Mouse (Mus musculus) olfactory bulb, adult 2 months (tissue): ENCODE measurements around the gene Rom1.

Source experiments
- CTCF ChIP-seq: fragments of 200-500 bp; IDR thresholded peaks from 2 replicates; pipeline ENCODE4 v1.5.1; 2012; ENCODE audit warnings: low read depth, mild to moderate bottlenecking, low read length, moderate library complexity; ENCODE audit not compliant: insufficient read depth
- POLR2A ChIP-seq: fragments of 200-500 bp; IDR thresholded peaks from 2 replicates; pipeline ENCODE4 v1.6.1; 2012; ENCODE audit warnings: mild to moderate bottlenecking, low read depth, low read length, moderate library complexity; ENCODE audit not compliant: insufficient read depth

DNA sequence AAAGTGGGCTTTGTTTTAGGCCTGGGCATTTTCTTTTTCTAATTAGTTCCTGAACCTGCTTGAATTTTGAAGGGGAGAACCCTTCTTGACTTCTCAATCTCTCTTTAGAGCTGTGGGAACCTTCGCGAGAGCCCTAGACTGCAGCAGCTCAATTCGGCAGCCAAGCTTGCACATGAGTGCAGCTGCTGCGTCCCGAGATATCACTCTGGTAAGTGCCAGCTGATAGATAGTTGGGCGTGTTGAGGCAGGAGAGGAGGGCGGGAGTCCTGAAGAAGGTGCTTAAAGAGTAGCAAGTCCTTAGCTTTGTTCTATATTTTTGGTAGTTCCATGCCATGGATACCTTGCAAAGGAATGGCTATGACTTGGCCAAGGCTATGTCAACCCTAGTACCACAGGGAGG is 17.8 kb upstream of the Rom1 start:
- TF ChIP-seq POLR2A (no peak), CTCF (no peak)
